9 mouse cellular contexts compared by ENCODE assay signal in the genomic region with DNA sequence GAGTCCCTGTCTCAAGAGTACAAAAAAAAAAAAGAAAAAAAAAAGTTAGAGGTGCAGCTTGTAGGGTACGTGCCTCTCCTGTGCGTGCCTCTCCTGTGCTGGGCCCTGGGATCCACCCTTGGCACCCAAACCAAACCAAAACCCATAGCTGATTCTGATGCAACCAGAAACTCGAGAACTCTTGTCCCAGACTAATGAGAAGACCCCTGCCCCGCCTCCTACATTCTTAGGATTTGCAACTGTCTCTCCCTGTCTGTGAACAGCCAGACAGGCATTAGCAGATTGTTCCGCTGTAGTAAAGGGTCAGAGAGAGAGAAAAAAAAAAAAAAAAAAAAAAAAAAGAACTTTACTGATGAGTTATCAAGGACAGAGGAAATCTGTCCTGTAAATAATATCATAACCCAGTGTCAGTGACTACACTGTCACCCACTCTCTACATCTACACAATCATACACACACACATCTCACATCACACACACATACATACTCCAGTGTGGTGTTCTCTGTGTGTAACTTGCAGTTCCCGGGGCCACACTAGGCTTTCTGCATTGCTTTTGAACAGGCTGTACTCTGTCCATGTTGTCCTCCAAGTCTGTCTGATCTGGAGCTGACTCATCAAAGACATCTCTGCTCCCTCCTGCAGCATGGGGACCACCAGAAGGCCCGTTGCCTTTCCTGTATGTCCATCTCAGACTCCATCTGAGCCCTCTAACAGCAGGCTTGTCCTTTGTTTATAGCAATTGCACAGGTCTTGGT. TPM values are rescaled to one million over a fixed set of nuclear protein-coding genes. Genes with fewer than 3 reads are reported as not detected.
A peak's percentile ranks its signal among the peaks of the same experiment; 100 is the strongest.
DNase-seq lines count a peak whose midpoint lies in the region; ATAC-seq and TF ChIP-seq lines count a peak whose summit lies in the region.
"Had no signal": no experiment of that assay in that cellular context is flagged by ENCODE, and none has a peak within 500 bp of the region (broad histone marks: within the 10 kb centered on the region; RNA-seq: fewer than 3 reads in every experiment).

No protein-coding gene starts in this region.

- WGBS in forebrain, embryonic 10.5 days = 9% methylated on average over 7 of the region's 7 CpGs
- 15% methylated on average over 7 of the region's 7 CpGs for WGBS in forebrain, embryonic 16.5 days
- WGBS in forebrain, embryonic 14.5 days = 13% methylated on average over 7 of the region's 7 CpGs
- 31% methylated on average over 7 of the region's 7 CpGs for WGBS in liver, embryonic 15.5 days (ENCODE audit: insufficient replicate concordance)

- no peak for TF ChIP-seq CTCF in CH12.LX (conservative IDR thresholded peaks at IDR 0.05 in 1 of 2, IDR thresholded peaks at IDR 0.05 in 1 of 2; ENCODE audit: low read depth in 2 of 2, low read length in 2 of 2)

- H3K4me1 ChIP-seq in forebrain, embryonic 10.5 days = peaks cover 69% of the 10 kb centered on the region
- peaks cover 42% of the 10 kb centered on the region for H3K4me1 ChIP-seq in forebrain, embryonic 16.5 days (replicated peaks; ENCODE audit: control insufficient read depth, insufficient read depth, low read length)
- H3K4me1 ChIP-seq in CH12.LX (ENCODE audit: control insufficient read depth in 1 of 2, insufficient read depth in 2 of 2) = peaks cover 4 to 20% of the 10 kb centered on the region in 2 experiments
- H3K4me1 ChIP-seq in forebrain, embryonic 14.5 days (ENCODE audit: control insufficient read depth, insufficient read depth, low read length) = peaks cover 39% of the 10 kb centered on the region
- H3K4me1 ChIP-seq in liver, embryonic 15.5 days (replicated peaks) = peaks cover 30% of the 10 kb centered on the region

- TF ChIP-seq POLR2A in CH12.LX (IDR thresholded peaks at IDR 0.05; ENCODE audit: low read depth, low read length) = no peak

- no peaks in the 10 kb centered on the region for H3K9me3 ChIP-seq in forebrain, embryonic 10.5 days
- no peaks in the 10 kb centered on the region for H3K9me3 ChIP-seq in forebrain, embryonic 16.5 days (ENCODE audit: control insufficient read depth, low read length)
- no peaks in the 10 kb centered on the region for H3K9me3 ChIP-seq in CH12.LX (replicated peaks; ENCODE audit: low read length)
- no peaks in the 10 kb centered on the region for H3K9me3 ChIP-seq in forebrain, embryonic 14.5 days (replicated peaks; ENCODE audit: control insufficient read depth, low read length)
- no peaks in the 10 kb centered on the region for H3K9me3 ChIP-seq in liver, embryonic 15.5 days (replicated peaks)

- dilution Hi-C loops in CH12.LX (cut with MboI; ENCODE audit: extremely low pct_ligation_motif_present, extremely low pct_unique_long_range_greater_than_20kb, low sequenced_read_pairs) = no loop called here

- ATAC-seq in forebrain, embryonic 16.5 days = no peak
- no peak for ATAC-seq in forebrain, embryonic 14.5 days
- ATAC-seq in liver, embryonic 15.5 days (ENCODE audit: insufficient read depth) = no peak

- peak overlapping the region; percentile 93 for H3K27ac ChIP-seq in forebrain, embryonic 10.5 days
- H3K27ac ChIP-seq in forebrain, embryonic 16.5 days (ENCODE audit: low read length) = no peak overlapping the region; the same call in 1 of the 2 replicates
- H3K27ac ChIP-seq in CH12.LX (ENCODE audit: insufficient read depth, low read depth) = no peak overlapping the region
- H3K27ac ChIP-seq in forebrain, embryonic 14.5 days (ENCODE audit: low read depth, low read length) = peak overlapping the region; percentile 79; the same call in 1 of the 2 replicates
- peak overlapping the region; percentile 72 for H3K27ac ChIP-seq in liver, embryonic 15.5 days (replicated peaks)

- no peak for TF ChIP-seq RAD21 in CH12.LX (IDR thresholded peaks at IDR 0.05; ENCODE audit: low read depth, low read length)

- H3K4me2 ChIP-seq in forebrain, embryonic 16.5 days (ENCODE audit: low read length) = no peak overlapping the region; the same call in 1 of the 2 replicates
- peak overlapping the region; percentile 45; the same call in 1 of the 2 replicates for H3K4me2 ChIP-seq in CH12.LX (ENCODE audit: insufficient read depth, low read depth, poor library complexity, severe bottlenecking)
- peak overlapping the region; percentile 36; the same call in 1 of the 2 replicates for H3K4me2 ChIP-seq in forebrain, embryonic 14.5 days (ENCODE audit: low read length)
- H3K4me2 ChIP-seq in liver, embryonic 15.5 days = peak overlapping the region; percentile 23; the same call in 1 of the 2 replicates

- no peaks in the 10 kb centered on the region for H3K36me3 ChIP-seq in forebrain, embryonic 10.5 days (replicated peaks)
- H3K36me3 ChIP-seq in forebrain, embryonic 16.5 days (ENCODE audit: control insufficient read depth, insufficient read depth) = no peaks in the 10 kb centered on the region
- no peaks in the 10 kb centered on the region for H3K36me3 ChIP-seq in CH12.LX (replicated peaks in 1 of 2; ENCODE audit: control insufficient read depth in 1 of 2, insufficient read depth in 1 of 2, low read length in 1 of 2)
- no peaks in the 10 kb centered on the region for H3K36me3 ChIP-seq in forebrain, embryonic 14.5 days (ENCODE audit: control insufficient read depth, insufficient read depth, low read length)
- H3K36me3 ChIP-seq in liver, embryonic 15.5 days (replicated peaks) = no peaks in the 10 kb centered on the region

- 0 out of 2 replicates have a peak, but pooled peaks have one; percentile 8 for TF ChIP-seq EP300 in CH12.LX (IDR thresholded peaks at IDR 0.05; ENCODE audit: low read length)

- DNase-seq in forebrain, embryonic 10.5 days (ENCODE audit: extremely low spot score, low spot score) = peak; percentile 58
- no peak for DNase-seq in CH12.LX (ENCODE audit: extremely low read depth)
- no peak for DNase-seq in forebrain, embryonic 14.5 days (ENCODE audit: low spot score)
- no peak for DNase-seq in layer of hippocampus, postnatal 10 days (ENCODE audit: low spot score in 2 of 2)
- no peak for DNase-seq in left cerebral cortex, adult 8-10 months (ENCODE audit: low spot score in 2 of 2)
- DNase-seq in thymus, postnatal 0 days (ENCODE audit: low spot score) = no peak

- in situ Hi-C loops in CH12.LX (cut with MboI; ENCODE audit: low pct_ligation_motif_present, low pct_unique_long_range_greater_than_20kb, low sequenced_read_pairs) = no loop called here

- peak overlapping the region; percentile 36 for H3K4me3 ChIP-seq in forebrain, embryonic 10.5 days
- H3K4me3 ChIP-seq in forebrain, embryonic 16.5 days (replicated peaks; ENCODE audit: low read length) = no peak overlapping the region
- H3K4me3 ChIP-seq in CH12.LX (replicated peaks in 1 of 3; ENCODE audit: low read depth in 2 of 3, low read length in 2 of 3, poor library complexity in 1 of 3) = no peak overlapping the region
- H3K4me3 ChIP-seq in forebrain, embryonic 14.5 days (ENCODE audit: low read depth, low read length) = no peak overlapping the region
- H3K4me3 ChIP-seq in liver, embryonic 15.5 days (replicated peaks) = no peak overlapping the region

- no peaks in the 10 kb centered on the region for H3K27me3 ChIP-seq in forebrain, embryonic 10.5 days (ENCODE audit: poor library complexity, severe bottlenecking)
- H3K27me3 ChIP-seq in forebrain, embryonic 16.5 days (replicated peaks; ENCODE audit: control insufficient read depth, insufficient read depth, low read length) = no peaks in the 10 kb centered on the region
- H3K27me3 ChIP-seq in CH12.LX (replicated peaks) = peaks cover 7% of the 10 kb centered on the region
- no peaks in the 10 kb centered on the region for H3K27me3 ChIP-seq in forebrain, embryonic 14.5 days (replicated peaks; ENCODE audit: control insufficient read depth, insufficient read depth, low read length)
- peaks cover 26% of the 10 kb centered on the region for H3K27me3 ChIP-seq in liver, embryonic 15.5 days

- no peaks in the 10 kb centered on the region for H3K79me2 ChIP-seq in CH12.LX (replicated peaks; ENCODE audit: control insufficient read depth, extremely low read depth, insufficient read depth, poor library complexity, severe bottlenecking)

- H3K9ac ChIP-seq in forebrain, embryonic 16.5 days (replicated peaks; ENCODE audit: low read depth, low read length) = no peak overlapping the region
- H3K9ac ChIP-seq in CH12.LX (ENCODE audit: insufficient read depth, low read depth) = no peak overlapping the region
- no peak overlapping the region for H3K9ac ChIP-seq in forebrain, embryonic 14.5 days (ENCODE audit: low read length)
- no peak overlapping the region for H3K9ac ChIP-seq in liver, embryonic 15.5 days

RNA-seq across cellular contexts. Expression of a gene that starts 19.6 kb away (rescaled TPM):
- 1.7 and 1.8 TPM in 2 replicates for polyA plus RNA-seq in forebrain, embryonic 10.5 days (2016; fragmentation: Nextera tagmentation; extraction: Ambion mirVana)
- polyA plus RNA-seq in forebrain, embryonic 16.5 days (2015; fragmentation: Nextera tagmentation; extraction: Ambion mirVana) = 1.7 and 2.7 TPM in 2 replicates
- not detected in 2 replicates for total RNA-seq in CH12.LX (2012; rRNA removed)
- total RNA-seq in CH12.LX (2014; rRNA removed) = not detected in 2 replicates
- not detected in 2 replicates for polyA plus RNA-seq in CH12.LX (2012; ENCODE audit: insufficient read length, low read depth)
- 2.7 and 3.6 TPM in 2 replicates for polyA plus RNA-seq in forebrain, embryonic 14.5 days (2014; fragmentation: Nextera tagmentation; extraction: Ambion mirVana)
- polyA plus RNA-seq in liver, embryonic 15.5 days (2015; fragmentation: Nextera tagmentation; extraction: Ambion mirVana) = 0.26 and 0.35 TPM in 2 replicates
- not detected for total RNA-seq in layer of hippocampus, postnatal 10 days (2021)
- not detected for total RNA-seq in left cerebral cortex, adult 8-10 months (2022)
- polyA plus RNA-seq in thymus, postnatal 0 days (2015; fragmentation: Nextera tagmentation; extraction: Ambion mirVana) = not detected in 2 replicates
- total RNA-seq: gastrocnemius, postnatal 25 days had no signal

RNA-seq across cellular contexts. Expression of a gene that starts 35.6 kb away (rescaled TPM):
- 73.6 and 79.3 TPM in 2 replicates for polyA plus RNA-seq in forebrain, embryonic 10.5 days (2016; fragmentation: Nextera tagmentation; extraction: Ambion mirVana)
- polyA plus RNA-seq in forebrain, embryonic 16.5 days (2015; fragmentation: Nextera tagmentation; extraction: Ambion mirVana) = 56.7 and 58.5 TPM in 2 replicates
- 24.2 and 27.0 TPM in 2 replicates for total RNA-seq in CH12.LX (2012; rRNA removed)
- 18.7 and 23.5 TPM in 2 replicates for total RNA-seq in CH12.LX (2014; rRNA removed)
- 73.8 and 74.3 TPM in 2 replicates for polyA plus RNA-seq in CH12.LX (2012; ENCODE audit: insufficient read length, low read depth)
- 43.1 and 52.2 TPM in 2 replicates for polyA plus RNA-seq in forebrain, embryonic 14.5 days (2014; fragmentation: Nextera tagmentation; extraction: Ambion mirVana)
- 21.9 and 24.6 TPM in 2 replicates for polyA plus RNA-seq in liver, embryonic 15.5 days (2015; fragmentation: Nextera tagmentation; extraction: Ambion mirVana)
- total RNA-seq in layer of hippocampus, postnatal 10 days (2021) = 10 to 100 TPM; 31.4 to 42.1 TPM
- total RNA-seq in left cerebral cortex, adult 8-10 months (2022) = 10 to 100 TPM; 25.7 to 32.0 (median 29.2) TPM
- 49.4 and 50.9 TPM in 2 replicates for polyA plus RNA-seq in thymus, postnatal 0 days (2015; fragmentation: Nextera tagmentation; extraction: Ambion mirVana)

RNA-seq across cellular contexts. Expression of a gene that starts 43.2 kb away (rescaled TPM):
- 30.5 and 34.8 TPM in 2 replicates for polyA plus RNA-seq in forebrain, embryonic 10.5 days (2016; fragmentation: Nextera tagmentation; extraction: Ambion mirVana)
- 26.3 and 28.3 TPM in 2 replicates for polyA plus RNA-seq in forebrain, embryonic 16.5 days (2015; fragmentation: Nextera tagmentation; extraction: Ambion mirVana)
- total RNA-seq in CH12.LX (2012; rRNA removed) (not detected in 2 replicates), CH12.LX (2014; rRNA removed) (not detected in 2 replicates)
- not detected in 2 replicates for polyA plus RNA-seq in CH12.LX (2012; ENCODE audit: insufficient read length, low read depth)
- 26.9 and 28.9 TPM in 2 replicates for polyA plus RNA-seq in forebrain, embryonic 14.5 days (2014; fragmentation: Nextera tagmentation; extraction: Ambion mirVana)
- 9.7 and 10.1 TPM in 2 replicates for polyA plus RNA-seq in liver, embryonic 15.5 days (2015; fragmentation: Nextera tagmentation; extraction: Ambion mirVana)
- 10 to 100 TPM; 10.3 to 12.1 TPM for total RNA-seq in layer of hippocampus, postnatal 10 days (2021)
- 1 to 10 TPM; 3.7 to 5.1 (median 4.5) TPM for total RNA-seq in left cerebral cortex, adult 8-10 months (2022)
- 7.1 and 7.3 TPM in 2 replicates for polyA plus RNA-seq in thymus, postnatal 0 days (2015; fragmentation: Nextera tagmentation; extraction: Ambion mirVana)

Comparison
In these comparisons a context has a peak if more than half of its experiments do, and no peak if none do; other contexts are left out.
1. H3K27ac ChIP-seq: peak in forebrain, embryonic 10.5 days (single experiment), forebrain, embryonic 14.5 days (single experiment) and liver, embryonic 15.5 days (single experiment); none in forebrain, embryonic 16.5 days (single experiment) and CH12.LX (single experiment).